Mouse (Mus musculus) naive thymus-derived CD4-positive, alpha-beta T cell, adult 2 months (primary cell): ENCODE data around the gene Gm10320.

Source experiments
- DNase-seq: peaks from one replicate; pipeline ENCODE4 v3.0.0-alpha.2; 2011; ENCODE audit warnings: low read depth

Gm10320 gene

DNA sequence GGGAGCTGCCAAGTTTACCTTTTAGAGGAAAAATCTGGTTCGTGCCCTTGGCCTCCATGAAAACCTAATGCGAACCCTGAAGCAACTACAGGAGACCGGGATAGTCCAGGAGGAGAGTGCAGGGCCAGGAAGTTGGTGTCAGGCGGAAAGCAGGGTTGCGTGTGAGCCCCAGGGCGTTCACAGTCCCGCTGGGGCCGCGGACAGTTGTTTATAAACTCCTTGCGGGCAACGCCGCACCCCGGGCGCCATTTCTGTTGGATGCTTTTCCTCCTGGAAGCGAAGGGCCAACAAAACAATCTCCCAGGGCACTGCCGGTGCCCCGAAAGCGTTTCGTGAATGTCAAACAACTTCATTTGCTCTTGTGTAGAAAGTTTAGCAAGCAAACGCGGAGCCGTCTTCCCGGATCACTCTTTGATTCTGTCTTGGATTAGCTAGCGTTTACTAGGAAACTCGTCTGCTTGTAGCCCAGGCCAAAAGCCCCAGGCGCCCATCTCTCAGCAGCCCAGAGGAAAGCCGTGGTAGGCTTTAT is 11.1 kb upstream of the Gm10320 start:
- no peak for DNase-seq

DNA sequence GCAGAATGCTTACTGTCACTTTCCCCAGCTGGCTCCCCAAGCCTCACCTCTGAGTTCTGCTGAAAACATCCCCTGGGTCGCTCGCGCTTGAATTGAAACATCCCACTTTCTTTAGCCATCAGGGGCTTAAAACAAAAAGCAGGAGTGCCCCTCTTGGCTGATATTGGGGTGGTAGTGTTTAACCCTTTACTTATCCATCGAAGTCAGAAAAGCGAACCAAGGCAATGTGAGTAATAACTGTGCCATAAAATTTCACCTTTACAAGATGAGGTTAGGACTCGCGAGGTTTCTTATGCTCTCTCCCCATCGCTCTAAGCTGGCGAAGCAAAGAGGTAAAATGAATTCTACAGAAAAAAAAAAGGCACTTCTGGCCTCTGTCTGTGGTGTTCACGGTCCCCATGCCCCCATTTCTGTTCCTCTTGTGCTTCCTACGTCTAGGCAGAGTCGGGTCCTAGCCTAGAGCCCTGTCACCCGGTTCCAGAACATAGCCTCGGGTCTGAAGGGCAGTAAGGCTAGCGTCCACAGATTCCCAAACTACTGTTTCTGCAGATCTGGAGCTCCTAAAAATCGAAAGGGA is 10.5 kb upstream of the Gm10320 start:
- no peak for DNase-seq

DNA sequence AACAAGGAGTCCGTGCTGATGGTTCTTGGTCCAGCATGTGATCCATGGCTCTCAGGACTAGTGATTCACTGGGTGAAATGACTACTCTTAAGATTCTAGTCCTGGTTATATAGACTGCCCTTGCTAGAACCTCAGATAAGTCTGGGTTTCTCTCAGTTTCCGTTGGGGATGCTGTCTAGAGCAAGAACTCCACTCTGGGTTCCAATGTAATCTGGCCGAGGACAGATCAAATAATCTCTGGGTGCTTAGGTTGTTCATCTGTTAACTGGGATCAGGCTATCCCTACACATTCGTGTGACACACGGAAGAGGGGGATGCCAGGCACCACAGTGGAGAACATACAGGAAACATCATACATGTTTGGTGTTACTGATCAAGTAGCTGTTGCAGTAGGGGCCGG is 9.5 kb upstream of the Gm10320 start:
- DNase-seq: no peak

DNA sequence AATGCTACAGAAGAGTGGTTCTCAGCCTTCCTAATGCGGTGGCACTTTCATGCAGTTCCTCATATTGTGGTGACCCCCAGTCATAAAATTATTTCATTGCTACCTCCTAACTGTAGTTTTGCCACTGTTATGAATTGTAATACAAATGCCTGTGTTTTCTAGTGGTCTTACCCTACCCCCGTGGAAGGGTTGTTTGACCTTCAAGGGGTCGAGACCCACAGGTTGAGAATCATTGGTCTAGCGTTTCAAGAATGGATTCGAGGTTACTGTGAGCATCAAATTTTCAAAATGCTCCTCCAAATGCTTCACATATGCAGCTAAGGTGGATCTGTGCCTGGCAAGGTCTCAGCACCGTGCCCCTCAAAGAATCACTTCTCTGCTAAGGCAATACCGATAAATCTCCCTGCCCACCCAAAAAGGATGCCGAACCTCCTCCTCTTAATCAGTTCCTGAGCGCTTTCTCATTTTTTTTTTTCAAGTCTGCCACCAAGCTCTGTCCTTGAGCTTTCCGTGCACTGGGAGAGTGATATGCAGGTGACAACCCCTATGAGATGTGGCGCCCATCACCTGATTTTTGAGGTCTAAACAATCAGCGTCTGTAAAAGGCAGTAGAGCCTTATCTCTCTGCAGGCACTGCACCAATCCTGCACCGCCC is 8.8 kb upstream of the Gm10320 start:
- DNase-seq: no peak

DNA sequence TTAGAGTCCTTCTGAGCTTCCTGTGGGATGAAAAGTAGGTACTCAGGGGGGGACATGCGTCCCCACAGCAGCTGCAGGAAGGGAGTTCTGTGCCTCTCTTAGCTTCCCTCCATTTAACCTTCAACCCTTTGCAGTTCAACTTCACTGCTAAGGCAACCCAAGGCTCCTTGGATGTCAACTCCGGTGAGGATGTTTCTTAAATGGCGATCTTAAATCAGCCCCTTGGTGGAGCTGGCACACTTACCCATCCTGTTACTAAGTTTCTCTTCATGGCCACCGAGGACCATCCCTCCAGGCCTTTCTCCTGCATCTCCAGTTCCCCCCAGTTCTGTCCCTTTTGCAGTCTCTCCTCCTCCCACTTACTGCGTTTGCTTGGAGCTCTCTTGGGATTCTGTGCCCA is 6.8 kb upstream of the Gm10320 start:
- DNase-seq: no peak

DNA sequence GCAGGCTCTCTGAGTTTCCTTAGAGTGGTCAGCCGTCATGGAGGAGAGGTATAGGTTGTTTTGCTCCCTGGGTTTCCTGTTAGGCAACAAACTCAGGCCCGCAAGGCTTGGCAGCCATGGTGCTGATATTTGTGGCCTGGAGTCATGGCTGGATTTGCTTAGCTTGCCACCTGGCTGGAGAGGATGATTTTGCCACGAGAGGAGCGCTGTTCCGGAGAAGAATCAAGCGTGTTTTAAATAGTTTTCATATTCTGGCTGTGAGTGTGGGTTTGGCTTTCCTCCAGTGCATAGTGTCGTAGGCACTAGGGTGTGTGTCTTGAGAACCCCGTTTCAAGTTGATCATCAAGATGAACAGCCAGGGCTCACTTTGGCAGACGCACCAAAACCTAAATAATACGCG is 6.3 kb upstream of the Gm10320 start:
- DNase-seq: no peak

DNA sequence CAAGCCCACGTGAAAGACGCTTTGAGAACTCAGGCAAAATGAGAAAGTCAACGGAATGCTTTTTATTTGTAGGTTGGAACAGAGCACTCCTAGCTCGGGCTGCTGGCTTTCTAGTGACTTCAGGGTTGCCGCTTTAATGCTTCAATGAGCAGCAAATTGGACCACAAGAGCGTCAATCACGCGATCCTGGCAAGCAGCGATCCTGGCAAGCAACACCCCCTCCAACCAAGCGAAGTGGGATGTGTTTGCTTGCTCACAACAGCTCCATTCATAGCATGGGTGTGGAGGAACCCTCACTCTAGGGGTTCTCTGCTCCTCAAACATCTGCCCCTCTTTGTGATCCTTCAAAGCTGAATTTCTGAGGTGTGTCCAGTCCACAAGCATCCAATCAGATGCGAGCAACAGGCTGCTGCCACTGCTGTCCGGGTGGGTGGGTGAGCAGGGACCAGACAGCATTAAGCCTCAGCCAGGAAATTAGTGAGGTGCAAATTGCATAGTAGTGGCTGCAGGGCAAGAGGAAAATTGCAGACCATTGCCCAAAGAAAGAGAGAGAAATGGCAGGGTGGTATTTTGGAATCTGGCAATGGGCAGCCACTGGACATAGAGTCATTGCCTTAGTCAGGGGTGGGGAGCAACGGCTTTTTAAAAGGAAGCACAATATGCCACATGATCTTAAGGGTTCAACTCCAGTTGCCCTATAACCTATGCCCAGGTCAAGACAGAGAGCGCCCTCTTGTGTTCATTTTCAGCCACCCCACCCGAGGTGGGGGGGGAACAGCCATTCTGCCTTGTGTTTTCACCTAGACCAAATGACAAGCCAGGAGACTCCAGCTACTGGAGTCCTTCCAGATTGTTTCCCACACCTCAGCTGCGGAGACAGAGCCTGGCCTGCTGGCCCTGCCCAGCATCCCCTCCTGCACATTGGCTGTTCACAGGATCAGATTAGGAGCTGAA is 5.4 kb upstream of the Gm10320 start:
- no peak for DNase-seq

DNA sequence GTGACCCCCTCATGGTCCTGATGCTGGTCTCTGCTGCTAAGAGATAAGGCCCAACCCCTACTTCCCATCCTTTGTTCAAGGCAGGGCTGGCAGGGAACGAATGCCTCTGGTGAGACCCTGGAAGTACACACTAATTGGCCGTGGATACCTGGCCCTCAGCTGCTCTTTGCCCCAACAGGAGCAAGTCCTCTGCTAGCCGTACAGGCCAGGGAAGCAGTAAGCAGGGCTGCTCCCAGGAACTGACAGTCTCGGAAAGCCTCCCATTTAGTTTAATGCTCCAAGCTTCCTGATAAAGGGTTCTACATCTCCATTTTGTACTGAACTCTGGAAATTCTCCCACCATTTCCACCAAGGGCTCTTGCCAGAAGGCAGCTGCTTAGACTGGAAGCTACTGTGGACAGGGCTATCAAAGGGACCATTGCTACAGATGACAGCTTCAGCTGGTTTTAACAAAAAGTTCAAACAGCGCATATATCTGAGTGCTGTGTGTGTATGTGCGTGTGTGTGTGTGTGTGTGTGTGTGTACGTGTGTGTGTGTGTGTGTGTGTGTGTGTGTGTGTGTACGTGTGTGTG is 2.8 kb upstream of the Gm10320 start:
- DNase-seq: no peak

DNA sequence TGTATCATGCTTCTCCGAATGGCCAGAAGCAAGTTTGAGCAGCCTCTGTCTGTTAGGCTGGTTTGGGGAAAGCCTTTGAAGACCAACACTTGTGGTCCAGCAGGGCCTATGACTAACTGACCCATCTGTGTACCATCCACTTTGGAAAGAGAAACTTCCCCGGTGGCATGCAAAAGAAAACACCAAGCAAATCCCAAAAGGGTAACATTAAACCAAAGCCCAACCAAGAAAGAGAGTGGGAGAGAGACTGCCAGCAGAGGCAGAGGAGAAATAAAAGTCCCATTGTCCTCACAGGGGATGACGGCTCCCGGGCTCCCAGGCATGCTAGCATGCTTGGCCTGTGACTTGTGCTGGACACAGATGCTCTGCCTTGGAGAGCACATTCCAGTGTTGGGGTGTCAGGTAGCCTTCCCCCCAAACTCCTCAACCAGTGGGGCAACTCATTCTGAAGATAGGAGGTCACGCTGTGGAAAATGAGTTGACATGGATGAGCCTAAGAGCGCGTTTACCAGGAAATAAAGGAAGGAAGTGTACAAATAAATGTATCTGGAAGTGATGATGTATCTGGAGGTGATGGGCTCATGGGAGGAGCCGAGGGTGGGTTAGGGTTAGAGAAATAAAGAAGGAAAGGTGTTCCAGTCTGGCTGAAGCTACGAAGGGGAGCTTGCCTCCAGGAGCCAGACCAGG is 911 bp upstream of the Gm10320 start:
- no peak for DNase-seq

DNA sequence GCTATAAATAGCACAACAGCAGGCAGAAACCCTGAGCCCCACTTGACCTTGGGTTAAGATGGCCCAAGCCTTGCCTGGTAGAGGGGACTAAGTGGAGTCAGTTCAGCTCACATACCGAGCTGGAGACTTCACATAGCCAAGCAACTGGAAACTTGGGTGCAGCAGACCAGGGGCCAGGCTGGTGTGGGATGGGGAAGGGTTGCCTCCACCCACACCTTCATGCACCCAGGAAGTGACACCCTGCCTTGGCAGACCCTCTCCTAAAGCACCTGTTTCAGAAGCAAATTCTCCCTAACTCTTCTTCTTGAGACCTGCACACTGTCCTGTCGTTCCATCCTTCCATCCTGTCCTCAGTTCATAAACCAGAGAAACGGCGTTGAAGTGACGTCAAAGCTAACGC is 5.1 kb downstream of the Gm10320 start:
- no peak for DNase-seq

DNA sequence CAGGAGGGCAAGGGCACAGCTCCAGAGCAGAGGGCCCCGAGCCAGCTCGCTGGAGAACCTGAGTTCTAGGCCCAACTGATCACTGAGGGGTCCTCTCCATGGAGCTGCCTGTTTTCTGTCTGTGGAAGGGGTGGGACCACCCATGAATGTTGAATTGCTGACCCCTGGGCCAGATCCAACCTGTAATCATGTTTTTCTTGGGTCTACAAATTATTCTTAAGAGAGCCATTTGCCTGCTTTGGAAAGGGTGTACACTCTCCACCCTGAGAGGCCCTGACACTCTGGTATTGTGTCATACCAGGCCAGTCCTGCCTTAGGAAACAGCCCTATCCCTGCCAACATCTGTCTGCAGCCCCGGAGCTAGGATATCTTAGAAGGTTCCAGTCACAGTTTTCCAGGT is 5.6 kb downstream of the Gm10320 start:
- DNase-seq: no peak

DNA sequence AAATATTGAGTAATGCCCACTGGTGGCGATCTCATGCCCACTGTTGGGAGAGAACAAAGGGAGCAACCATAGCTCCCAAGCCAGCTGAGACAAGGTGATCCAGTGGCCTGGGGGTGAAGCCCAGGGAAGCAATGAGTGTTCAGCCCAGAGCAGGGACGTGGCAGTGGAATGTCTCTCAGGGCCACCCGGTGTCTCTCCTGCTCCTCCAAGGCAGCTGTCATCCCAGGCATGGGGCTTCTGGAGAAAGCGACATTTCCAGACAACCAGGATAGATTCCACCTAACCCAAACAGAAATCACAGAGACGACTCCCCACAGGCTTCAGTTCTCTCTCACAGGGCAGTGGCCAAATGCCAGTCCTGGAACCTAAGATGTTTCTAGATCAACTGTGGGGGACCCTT is 6.4 kb downstream of the Gm10320 start:
- no peak for DNase-seq

DNA sequence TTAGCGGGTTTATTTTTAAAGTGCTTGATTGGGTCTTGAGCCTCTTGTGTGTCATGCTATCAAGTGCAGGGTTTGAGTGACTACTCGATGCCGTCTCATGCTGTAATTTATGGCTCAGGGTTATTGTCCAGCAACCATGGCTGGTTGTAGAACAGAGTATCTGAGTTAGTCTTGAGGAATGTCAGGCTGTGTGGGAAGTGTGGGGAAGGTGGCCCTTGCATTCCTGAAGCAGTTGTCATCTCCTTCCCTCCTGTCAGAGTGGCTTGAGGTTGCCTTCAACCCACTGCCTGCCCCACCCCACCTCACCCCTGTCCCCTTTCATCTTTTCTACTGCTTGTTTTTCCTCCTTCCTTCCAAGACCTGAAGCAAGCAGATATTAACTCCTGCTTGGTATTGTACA is 13.8 kb downstream of the Gm10320 start:
- DNase-seq: no peak

DNA sequence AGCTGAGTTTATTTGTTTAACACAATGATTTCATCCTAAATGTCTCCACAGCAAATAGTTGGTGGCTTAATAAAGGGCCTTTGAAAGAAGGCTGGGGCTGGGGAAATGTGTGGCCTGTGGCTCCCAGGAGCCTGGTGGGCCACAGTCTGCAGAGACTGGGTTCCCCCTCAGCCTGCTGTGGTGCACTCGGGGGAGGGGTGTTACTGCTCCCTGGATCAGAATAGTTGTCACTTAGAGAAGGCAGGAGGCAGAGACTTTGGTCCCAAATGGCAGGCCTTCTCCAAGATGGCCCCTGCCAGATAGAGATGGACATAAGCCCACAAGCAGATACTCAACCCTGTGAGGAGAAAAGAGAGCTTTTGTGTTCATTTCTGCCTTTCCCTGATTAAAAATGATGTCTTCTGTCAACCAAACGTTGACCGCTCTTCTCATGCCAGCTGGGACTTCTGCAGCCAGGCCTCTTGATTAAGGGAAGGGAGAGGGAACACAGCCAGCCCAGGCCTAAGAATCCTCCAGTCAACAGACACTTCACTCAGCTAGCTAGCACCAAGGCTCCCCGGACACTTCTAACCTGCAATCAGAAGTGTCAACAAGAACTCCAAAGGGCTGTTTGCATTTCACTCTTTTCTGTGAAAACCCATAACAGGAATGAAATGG is 14.8 kb downstream of the Gm10320 start:
- DNase-seq: no peak

DNA sequence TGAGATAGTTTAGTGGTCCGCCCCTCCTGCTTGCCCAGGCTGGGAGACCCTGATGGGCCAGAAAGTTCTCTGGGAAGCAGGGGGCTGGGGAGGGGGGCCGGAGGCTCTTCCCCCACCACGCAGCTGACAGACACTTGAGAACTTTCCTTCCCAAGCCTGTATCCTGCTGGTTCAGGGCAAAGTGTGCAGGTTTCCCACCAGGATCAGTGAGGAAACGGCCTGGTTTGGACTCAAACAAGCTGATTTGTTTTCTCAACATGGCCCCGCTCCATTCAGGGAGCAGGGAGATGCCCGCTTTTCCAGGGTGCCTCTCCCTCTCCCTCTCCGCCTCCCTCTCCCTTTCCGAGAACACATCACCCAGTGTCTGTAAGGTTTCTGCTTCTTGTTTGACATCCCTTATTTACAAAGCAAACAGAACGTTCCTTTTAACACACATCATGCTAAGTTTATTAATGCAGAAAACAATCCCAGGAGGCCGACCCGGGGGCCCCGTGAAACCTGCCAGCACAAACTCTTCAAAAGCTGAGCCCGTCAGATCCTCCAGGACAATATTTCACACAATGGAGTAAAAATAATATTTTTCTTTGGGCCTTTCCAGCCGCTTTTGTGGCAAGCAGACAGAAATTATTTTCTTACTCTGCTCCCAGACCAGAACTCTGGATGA is 15.5 kb downstream of the Gm10320 start:
- DNase-seq: no peak

DNA sequence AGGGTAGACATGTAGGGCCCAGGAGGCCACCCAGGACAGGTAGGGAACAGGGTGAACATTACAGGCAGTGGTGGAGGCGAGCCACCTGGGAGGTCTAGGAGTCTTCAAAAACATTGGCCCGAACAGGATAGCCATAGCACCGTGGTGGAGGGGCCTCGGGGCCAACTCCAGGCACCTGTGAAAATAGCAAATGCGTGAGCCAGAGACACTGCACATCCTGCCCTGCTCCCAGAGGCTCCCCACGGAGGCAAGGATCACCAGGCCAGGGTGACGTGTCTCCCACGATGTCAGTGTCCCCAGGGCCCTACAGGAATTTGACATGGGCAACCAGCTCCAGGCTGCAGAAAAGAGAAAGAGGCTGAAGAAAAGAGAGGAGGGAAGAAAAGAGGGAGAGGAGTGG is 16.1 kb downstream of the Gm10320 start:
- no peak for DNase-seq

DNA sequence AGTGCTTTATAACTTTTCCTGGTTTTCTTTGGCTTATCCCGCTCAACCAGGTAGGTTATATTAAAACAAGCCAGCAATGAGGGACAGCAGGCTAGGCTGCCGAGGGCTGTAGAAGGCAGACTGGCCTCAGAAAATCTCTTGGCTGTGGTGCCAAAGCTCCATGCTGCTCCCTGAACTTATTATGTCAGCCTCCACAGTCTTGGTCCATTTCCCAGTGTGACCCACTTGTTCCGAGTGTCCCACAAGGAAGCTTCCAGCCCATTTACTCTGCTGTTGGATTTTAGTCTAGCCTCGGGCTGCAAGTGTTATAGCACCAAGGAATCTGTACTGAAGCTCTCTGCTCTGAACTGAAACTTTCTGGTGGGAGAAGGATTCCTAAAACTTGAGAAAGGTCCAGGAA is 18.8 kb downstream of the Gm10320 start:
- DNase-seq: no peak

DNA sequence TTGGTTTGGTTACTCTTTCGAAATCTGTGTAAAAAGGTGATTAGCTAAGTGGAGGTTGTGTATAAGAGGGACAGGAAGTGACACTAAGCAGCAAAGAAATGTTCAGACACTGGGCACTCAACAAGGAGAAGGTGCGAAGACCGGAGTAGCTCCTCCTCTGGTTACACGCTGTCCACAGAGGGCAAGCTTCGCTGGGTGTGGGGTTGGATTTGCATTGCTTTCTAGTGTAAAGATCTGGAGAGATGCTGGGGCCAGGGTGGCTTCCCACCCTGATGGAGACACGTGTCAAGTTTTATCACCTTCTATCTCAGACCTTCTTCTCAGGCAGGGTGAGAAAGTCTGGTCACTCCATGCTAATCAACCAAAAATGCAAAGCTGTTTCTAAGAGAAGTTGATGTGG is 20.0 kb downstream of the Gm10320 start:
- DNase-seq: no peak

DNA sequence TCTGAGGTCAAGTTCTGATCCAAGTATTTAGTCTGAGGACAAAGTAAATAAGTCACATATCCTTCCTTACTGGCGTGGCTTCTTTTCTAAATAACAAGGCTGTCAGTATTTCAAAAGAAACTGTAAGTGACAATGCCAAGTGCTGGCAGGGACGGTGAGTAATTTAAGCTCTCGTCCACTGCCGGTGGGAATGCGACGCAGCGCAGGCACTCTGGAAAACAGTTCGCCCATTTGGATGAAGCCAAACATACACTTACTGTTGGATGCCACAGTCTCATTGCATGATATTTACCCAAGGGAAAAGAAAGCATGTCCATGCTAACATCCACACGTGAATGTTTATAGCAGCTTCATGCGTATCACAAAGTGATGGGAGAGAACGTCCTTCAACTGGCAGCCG is 21.5 kb downstream of the Gm10320 start:
- no peak for DNase-seq

DNA sequence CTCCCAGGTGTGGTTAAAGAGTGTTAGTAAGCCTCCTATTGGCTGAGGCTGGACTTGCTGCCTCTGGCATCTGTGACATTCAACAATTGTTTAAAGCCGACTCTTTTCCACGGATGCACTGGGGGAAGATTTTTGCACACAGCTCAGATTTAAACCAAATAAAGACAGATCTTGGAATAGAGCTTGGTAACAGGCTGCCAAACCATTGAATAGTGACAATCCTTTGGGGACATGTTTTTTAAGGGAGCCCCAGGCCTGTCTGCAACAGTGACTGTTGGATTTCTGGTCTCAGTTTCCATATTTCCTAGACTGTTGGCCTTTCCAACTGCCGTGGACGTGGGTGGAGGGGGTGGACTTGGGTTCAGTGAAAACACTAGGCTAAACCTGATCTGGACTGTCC is 21.9 kb downstream of the Gm10320 start:
- DNase-seq: no peak

DNA sequence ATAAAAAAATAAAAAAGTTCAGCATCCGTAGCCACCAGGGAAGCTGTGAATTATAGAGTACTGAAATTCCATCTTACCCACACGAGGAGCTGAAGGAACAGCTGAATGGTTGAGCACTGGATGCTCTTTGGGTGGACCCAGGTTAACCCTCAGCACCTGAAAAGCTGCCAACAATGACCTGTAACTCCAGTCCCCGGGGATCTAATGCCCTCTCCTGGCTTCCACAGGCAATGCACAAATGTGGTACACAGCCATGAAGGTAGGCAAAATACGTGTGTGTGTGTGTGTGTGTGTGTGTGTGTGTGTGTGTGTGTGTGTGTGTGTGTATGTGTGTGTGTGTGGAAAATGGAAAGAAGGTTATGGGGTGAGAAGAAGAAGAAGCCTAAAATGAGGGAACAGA is 30.3 kb downstream of the Gm10320 start:
- DNase-seq: no peak
